Mouse (Mus musculus) kidney, adult 9 months (tissue): Measurements from ENCODE around the gene Zfp978.
"Not testable (repeated sequence)": the region's sequence is repeated elsewhere in the genome, so short reads cannot be mapped to it uniquely, and the experiment has no call there.

Experiments
- DNase-seq: peaks from one replicate; pipeline ENCODE4 v3.0.0; 2022

The Zfp978 gene

DNA sequence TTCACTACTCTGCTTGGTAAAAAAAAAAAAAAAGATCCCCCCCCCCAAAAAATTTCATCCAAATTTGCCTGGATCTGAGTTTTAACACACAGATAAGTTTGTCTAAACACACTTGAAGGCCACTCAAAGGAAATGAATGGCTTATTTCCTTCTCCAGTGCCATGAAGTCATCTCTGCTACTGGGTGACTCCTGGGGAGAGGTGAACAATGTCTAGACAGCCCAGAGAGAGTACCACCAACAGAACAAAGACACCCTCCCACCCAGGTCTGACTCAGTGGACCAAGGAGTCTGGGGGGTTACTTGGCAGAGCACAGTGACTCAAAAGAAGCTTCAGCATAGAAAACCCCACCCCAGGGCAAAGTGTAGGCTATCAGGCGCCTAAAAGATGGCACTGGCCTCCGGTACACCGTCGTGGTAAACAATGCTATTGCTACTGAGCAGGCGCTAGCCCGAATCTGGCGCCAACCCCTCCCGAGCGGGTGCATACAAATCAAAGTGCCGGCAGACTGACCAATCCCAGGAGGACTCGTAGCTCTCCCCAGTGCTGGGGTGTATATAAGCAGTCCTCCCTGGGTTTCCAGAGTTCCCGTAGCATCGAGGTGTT is 9.6 kb upstream of the Zfp978 start:
- DNase-seq, result peak; percentile 1

DNA sequence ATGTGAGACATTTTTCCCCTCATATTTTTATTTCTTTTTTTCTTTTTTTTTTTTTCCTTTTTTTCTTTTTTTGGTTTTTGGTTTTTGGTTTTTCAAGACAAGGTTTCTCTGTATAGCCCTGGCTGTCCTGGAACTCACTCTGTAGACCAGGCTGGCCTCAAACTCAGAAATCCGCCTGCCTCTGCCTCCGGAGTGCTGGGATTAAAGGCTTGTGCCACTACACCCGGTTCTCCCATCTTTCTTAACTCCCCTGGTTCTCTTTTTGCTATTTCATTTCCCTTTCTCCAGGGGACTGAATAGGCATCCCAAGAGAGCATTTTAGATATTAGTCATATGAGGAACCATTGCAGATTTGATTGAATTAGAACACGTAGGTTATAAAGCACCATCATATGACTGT is 7.5 kb upstream of the Zfp978 start:
- not testable (repeated sequence) for DNase-seq

DNA sequence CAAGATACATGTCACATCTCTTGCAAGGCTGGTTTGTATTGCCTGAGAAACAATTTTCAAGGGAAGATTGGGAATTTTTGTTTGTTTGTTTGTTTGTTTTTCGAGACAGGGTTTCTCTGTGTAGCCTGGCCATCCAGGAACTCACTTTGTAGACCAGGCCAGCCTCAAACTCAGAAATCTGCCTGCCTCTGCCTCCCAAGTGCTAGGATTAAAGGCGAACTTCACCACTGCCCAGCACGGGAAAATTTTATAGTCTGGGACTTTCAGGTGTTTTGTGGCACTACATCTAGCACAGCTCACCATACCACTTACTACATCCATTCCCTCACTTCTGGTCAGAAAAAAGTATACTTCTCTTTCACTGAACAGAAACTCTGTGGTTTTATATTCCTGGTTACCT is 5.1 kb upstream of the Zfp978 start:
- not testable (repeated sequence) for DNase-seq

DNA sequence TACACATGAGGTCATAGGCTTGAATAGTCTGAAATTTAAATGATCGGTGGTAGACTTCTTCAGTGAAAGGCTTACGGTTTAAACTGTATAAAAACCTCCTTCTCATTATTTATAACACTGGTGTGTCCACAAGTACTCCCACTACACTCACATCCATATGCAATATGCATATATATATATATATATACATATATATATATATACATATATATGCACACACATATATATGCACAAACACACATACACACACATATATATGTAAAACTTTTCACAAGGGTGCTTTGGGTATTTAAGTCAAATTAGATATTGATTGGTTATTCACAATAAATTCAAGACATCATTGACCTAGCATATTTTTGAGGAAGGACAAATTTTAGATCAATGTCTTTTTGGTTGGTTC is 3.9 kb upstream of the Zfp978 start:
- not testable (repeated sequence) for DNase-seq

DNA sequence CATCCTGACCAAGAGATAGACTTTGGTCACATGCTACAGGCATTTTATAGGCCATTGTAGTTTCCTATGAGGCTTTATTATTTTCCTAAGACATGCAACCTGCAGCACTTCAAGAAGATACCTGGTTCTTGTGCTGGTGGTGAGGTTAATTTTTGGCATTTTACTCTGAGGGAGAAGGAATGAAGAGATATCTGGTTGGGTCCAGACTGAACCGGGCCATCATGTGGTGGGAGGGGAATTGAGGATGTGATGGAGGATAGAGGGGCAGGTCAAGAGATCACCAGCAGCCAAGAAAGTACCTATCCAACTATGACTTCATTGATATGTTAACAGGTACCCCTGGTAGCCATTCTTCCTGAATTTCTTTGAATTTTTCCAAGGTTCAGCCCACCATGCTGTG is 769 bp downstream of the Zfp978 start:
- DNase-seq, result not testable (repeated sequence)

DNA sequence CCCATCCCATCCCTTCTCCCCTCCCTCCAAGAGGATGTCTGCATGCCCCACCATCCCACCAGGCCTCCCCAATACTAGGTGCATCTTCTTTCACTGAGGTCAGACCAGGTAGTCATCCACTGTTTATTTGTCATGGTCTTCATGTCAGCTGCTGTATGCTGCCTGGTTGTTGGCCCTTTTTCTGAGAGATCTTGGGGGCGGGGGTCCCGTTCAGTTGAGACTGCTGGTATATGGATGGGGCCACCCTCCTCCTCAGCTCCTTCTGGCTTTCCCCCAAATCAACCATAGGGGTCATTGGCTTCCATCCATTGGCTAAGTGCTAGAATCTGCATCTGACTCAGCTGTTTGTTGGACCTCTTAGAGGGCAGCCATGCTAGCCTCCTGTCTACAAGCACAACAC is 8.5 kb downstream of the Zfp978 start:
- not testable (repeated sequence) for DNase-seq

DNA sequence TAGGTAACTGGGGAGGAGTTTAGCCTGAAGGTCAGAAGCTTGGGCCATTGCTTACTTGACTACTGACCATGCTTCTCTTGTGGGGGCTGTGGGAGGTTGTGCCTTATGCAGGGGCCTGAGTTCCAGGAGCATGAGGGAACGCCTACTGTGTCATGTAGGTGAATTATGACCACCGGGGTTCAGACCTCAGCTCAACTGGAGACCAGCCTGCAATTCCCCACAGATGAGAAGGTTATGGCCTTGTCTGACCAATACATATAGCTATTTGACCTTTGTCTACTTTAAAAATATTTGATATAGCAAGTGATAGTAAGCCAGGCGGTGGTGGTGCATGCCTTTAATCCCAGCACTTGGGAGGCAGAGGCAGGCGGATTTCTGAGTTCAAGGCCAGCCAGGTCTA is 22.1 kb downstream of the Zfp978 start:
- not testable (repeated sequence) for DNase-seq

DNA sequence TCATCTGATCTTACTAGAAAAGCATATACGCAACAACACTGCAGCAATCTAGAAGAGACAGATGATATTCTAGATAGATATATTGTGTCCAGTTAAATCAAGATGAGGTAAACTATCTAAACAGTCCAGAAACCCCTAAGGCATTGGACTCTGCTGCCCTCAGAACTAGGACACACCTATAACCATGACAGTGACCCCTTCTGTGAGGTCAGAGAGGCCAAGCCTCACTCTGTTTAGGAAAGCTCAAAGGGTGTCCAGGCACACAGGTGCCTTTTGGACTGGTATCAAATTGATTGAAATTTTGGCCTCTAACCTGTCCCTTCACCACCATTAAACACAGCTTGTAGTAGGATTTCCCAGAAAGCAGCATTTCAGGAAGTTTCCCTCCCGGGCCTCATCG is 36.1 kb downstream of the Zfp978 start:
- not testable (repeated sequence) for DNase-seq

DNA sequence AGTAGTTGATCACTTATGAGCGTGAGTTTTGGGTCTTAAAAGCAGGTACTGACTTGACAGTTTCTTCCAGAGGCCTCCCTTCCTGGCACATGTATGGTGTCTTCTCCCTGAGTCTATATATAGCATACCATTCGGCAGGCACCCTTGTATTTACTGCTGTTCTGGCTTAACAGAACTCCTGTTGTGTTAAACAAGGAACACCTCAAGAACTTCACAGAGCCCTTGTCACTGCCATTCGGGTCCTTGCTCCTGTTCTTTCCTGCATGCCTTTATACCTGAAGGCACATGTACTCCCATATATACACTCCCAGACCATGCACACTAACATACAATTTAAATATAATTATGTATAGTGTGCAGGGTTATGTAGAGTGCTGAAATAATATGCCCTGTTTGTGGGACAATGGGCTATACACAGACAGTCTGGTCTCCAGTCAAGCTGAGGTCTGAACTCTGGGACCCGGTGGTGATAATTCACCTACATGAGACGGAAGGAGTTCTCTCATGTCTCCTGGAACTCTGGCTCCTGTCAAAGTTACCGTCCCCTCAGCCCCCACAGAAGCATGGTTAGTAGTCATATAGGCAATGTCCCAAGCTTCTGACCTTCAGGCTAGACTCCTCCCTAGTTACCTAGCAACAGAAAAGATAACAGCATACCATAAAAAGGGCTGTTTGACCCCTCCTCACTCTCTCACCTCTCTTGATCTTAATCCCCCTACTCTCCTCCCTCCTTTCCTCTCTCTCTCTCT is 37.0 kb downstream of the Zfp978 start:
- not testable (repeated sequence) for DNase-seq

DNA sequence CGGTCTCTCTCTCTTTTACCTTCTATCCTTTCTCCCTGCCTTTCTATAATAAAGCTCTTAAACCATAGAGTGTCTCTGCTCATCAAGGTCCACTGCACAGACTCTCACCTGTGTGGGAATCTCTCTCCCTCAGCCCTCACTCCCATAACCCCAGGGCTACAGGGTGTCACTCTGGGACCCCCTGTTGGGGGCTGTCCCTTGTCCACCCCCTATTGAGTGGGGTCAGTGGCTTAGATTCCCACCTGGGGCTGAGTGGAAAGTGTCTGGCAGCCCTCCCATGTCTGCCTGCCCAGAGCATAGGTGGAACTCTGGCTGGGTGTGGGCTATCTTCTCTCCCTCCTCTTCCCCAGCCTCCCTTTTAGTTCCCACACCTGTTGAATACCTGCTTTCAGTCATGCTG is 37.6 kb downstream of the Zfp978 start:
- not testable (repeated sequence) for DNase-seq

DNA sequence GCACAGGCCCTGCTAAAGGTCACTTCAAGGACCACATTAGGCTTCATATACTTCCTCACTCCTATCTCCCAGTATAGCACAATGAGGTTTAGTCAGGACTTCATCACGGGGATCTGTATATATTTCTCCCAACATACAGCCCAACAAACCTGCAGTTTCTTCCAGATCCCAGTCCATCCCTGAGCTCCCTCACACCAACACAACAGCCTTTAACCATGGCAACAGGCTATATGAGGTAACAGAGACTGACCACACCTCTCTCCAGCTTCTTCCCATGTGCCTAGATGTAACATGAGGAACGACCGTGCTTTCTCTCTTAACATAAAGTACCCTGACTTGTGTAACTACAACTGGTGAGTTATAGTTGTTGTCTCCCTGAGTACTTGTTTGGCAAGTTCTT is 38.4 kb downstream of the Zfp978 start:
- DNase-seq, result not testable (repeated sequence)

DNA sequence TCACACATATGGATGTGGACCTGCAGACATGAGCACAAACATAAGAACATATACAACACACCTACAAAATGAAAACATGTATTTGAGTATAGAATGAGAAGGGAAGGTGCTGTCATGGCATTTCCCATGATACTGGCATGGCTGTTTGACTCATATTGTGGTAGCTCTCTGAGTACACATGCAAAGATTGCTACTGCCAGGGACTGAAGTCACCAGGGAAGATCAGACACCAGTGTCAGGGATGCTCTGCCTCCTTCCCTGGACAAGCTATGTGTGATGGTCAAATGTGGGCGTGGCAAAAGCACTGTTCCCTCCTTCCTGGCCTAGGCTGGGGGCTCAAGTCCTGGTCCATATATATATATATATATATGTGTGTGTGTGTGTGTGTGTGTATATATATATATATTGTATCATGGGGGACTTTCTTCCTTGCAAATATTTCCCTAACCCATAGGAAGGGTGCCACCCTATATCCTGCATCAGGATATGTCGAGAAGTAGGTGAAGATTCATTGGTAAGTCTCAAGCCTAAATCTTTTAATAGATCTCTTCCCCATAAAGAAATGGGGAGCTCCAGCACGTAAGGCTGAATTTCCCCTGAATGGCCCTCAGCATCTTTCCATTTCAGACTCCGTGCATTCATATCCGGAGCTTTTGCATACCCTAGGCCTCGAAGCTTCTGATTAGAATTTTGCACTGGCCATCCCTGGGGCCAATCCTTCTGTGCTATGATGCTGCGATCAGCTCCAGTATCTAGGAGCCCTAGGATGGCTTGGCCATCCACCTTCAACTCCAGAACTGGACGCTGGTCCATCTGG is 39.1 kb downstream of the Zfp978 start:
- DNase-seq, result not testable (repeated sequence)

DNA sequence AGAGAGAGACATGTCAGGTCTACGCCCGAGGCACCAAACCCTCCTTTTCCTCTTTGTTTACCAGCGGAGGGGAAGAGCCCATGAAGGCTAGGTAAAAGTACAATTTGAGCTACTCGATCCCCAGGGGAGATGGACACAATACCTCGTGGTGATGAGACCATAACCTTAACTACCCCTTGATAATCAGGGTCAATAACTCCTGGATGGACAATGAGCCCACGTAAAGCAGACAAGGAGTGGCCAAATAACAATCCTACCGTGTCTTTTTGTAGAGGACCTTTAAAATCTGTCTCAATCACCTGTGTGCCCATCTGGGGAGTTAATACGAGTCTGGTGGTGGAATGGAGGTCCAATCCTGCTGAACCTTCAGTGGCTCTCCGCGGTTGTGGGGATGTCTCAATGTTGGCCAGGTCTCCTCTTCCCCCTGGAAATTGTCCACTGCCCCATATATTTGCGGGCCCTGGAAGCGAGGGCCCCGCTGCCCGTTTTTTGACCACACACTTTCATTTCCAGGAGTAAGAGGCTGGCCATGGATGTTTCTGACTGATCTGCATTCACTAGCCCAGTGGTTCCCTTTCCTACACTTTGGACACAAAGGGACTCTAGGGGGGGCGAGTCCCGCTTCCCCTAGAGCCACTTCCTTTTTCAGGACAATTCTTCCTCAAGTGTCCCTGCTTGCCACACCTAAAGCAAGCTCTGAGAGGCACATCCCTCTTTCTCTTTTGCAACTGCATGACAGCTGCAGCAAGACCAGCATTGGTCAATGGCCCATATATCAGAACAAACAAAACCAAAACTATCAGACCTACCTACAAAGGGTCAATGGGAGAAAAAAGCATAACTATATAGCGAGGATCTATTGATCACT is 40.0 kb downstream of the Zfp978 start:
- not testable (repeated sequence) for DNase-seq

DNA sequence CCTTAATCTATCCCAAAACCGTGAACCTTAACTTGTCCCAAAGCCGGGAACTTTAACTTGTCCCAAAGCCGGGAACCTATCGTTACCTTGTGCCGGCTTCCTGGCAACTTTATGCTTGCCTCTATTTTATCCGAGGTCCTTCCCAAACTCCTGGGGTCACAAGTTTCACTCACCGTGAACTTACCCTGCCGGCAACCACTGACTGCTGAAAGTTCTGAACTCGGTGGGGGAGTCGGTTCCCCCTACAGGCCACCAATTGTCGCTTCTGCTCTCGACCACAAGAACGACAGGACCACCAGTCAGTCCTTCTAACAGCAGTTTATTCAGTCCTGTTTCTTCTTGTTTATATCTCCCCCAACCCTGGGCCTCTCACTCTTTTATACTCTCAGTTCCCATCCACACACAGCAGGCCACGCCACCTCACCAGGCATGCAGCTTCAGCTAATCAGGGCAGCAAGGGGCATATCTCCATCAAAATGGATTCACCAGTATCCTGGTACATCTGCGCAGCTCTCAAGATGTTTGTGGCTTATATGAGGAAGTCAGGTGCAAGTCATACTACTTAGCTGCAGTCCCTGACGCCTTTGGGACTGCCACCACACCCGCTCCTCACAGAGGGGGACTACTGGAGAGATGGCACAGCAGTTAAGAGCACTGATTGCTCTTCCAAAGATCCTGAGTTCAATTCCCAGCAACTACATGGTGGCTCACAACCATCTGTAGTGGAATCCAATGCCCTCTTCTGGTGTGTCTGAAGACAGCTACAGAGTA is 40.8 kb downstream of the Zfp978 start:
- DNase-seq, result not testable (repeated sequence)

DNA sequence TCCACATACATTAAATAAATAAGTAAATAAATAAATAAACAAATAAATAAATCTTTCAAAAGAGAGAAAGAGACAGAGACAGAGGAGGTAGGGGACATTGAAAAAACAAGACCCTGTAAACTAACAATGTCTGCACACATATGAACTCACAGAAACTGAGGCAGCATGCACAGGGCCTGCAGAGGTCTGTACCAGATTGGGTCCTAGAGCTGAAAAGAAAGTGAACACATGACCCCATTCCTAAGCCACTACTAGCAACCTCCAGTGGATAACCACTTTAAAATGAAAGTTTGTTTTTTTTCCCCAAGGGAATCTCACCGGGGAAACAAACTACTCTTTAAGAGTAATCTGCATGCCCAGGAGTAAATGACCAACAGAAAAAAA is 41.4 kb downstream of the Zfp978 start:
- DNase-seq, result not testable (repeated sequence)

DNA sequence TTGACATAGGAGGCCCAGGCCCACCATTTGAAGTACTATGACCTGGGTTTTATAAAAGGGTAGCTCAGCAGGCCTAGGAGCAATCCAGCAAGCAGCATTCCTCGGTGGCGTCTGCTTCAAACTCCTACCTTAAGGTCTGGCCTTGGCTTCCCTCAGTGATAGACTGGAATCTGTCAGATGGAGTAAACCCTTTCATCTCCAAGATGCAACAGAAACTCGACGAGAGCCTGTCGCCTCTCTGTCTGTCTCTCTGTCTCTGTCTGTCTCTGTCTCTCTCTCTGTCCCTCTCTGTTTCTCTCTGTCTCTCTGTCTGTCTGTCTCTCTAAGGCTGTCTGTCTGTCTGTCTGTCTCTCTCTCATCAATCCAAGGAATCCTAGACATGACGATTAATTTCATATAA is 42.4 kb downstream of the Zfp978 start:
- DNase-seq, result not testable (repeated sequence)

DNA sequence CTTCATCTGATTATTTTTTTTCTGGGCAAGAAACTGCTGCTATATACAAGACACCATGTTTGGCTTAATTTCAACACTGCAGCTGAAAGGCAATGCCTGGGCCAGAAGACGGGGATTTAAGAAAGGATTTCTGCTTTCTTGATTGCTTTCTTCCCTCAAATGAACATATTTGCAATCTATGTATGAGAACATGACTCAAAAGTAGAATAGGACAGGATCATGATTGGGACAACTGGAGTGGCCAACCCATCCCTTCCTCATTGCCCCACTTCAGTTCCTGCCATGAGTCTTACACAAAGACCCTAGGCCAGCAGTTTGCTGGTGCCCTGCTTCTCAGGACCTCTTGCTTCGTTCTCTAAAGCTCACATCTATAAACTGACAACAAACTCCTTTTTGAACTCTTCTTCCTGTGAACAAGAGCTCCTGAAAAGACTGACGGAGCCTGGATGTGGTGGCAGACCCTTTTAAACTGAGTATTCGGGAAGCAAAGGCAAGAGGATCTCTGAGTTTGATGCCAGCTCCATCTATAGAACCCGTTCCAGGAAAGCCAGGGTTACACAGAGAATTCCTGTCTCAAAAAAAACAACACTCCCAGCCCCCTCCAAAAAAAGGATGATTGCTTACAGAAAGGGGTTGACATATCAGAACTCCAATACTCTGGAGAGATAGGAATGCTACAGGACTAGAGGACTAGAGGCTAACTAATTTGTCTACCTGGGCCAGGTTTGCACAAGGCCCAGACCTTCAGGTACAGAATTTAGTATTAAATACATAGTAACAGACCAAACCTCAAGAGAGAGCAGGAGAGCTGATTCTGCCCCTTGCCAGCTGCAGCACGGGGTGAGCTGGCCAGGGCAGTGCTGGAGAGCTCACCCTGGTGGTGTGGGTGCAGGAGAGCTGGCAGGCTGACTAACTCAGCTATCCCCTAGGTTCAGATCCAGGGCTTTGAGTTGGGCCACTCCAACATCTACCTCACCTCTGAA is 43.1 kb downstream of the Zfp978 start:
- not testable (repeated sequence) for DNase-seq

DNA sequence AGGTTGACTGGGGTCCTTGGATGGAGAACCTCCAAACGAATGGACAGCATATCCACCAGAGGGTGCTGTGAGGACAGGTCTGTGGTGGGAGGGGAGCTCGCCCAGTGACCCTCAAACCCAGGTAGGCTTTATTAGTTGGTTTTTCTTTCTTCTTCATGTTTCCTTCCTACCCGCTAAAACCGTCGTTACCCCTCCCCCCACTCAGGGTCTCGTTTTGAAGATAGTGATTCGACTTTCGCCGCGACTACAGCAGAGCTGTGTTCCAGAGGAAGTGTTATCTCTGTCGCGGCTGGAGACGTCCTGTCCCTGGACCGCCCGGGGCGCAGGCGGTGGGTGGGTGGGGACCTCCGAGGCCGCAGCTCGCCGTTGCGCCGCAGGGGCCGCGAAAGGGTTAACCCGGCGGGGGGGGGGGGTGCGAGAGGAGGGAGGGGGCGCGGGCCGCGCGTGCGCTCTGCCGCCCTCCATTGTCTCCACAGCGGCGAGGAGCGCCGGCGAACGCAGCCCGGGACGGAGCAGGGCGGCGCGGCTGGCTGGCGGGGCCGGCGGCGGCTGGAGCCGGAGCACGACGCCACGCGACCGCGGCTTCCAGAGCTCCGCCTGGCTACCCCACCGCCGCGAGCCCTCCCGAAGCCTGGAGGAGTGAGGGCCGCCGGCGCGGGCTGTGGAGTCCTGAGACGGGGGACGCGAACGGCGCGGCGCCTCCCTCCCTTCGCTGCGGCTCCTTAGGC is 45.8 kb downstream of the Zfp978 start:
- DNase-seq, result no peak

DNA sequence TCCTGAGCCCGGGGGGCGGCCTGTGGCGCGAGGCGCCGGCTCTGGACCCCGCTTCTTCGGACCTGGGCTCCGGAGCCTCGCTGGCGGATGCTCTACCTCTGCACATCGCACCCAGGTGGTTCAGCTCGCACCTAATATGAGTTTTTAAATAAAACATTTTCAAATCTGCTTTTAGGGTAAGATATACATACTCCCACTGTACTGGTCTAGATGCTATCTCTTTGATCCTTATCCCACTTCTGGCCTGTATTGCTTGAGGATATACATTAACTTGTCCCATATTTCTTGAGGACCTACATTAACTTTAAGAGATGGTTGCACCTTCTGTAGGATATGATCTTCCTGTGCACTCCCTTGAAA is 46.3 kb downstream of the Zfp978 start:
- no peak for DNase-seq

DNA sequence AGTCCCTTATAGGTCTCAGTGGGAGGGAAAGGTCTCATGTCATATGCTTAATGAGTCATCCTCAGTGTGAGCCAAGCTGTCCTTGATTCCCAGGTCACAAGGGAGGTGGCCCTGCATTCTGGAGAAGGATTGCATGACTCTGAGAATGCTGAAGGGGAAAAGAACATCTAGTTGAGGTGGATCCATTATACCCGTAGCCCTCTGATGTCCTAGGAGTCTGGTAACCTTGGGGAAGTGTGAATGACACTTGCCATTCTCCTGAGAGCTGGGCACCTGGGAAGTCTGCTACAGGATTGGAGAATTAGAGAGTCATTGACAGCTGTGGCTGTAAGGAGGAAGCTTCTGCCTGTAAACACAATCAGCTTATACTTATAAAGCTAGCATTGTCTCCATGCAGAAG is 55.3 kb downstream of the Zfp978 start:
- not testable (repeated sequence) for DNase-seq
